Mouse (Mus musculus): ENCODE data around the gene Nuak1. TPM values are rescaled to one million over a fixed set of nuclear protein-coding genes. Genes with fewer than 3 reads are reported as not detected.
A peak's percentile ranks its signal among the peaks of the same experiment; 100 is the strongest.

Nuak1 gene
- polyA plus RNA-seq, 1 experiment from 2014 or later, result 4.6 TPM

GRCm38 (mm10) chr10:84338752-84339151 lies 101.6 kb downstream of the Nuak1 start:
- Histone ChIP-seq H3K4me3 (ENCODE audit: inconsistent target) (no peak overlapping the region), H3K36me3 (ENCODE audit: inconsistent target) (no peaks in the 10 kb centered on the region), H3K27ac (peak overlapping the region; percentile 86), H3K79me2 (ENCODE audit: inconsistent target) (no peaks in the 10 kb centered on the region)
- WGBS (ENCODE audit: missing documents), result 0% methylated on average over 3 of the region's 3 CpGs

DNA sequence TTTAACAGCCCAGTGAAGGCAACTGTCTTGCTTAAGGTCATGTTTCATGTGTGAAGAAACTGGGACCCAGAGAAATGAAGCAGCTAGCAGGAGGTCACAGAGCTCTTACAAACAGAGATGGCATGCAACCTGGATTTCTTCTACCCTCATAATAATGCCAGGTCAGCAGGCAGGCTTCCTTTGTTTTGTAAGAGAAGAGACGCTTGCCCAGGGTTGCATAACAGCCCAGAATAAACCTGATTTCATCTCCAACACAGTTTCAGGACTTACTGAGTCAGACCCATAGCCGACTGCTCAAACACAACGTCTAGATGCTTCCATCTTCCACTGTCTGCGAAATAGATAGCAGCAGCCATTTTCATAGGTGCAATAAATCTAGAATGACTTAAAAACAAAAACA lies 105.0 kb downstream of the Nuak1 start:
- no peaks in the 10 kb centered on the region for H3K79me2 ChIP-seq (ENCODE audit: inconsistent target)
- H3K27ac ChIP-seq, result peak overlapping the region; percentile 86
- H3K4me3 ChIP-seq (ENCODE audit: inconsistent target), result no peak overlapping the region
- H3K36me3 ChIP-seq (ENCODE audit: inconsistent target), result no peaks in the 10 kb centered on the region
- WGBS (ENCODE audit: missing documents), result 20% methylated on average over 4 of the region's 4 CpGs

DNA sequence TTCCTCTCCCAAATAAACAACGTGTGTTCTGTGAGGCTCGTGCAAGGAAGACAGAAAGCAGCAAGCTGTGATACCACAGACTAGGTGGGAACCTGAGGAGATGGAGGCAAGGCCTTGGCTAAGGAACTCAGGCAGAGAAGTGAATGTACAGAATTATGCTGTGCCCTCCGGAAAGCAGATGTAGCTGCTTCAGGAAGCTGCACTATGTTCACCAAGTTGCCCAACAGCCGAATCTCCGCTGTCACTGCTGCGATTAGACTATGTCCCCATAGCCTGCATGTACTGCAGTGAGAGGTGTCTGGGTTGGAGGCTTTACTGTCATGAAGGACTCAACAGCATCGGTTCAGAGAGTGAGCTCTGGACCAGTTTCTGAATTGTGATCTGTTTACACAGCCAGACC lies 110.6 kb downstream of the Nuak1 start:
- 55% methylated on average over 7 of the region's 7 CpGs for WGBS (ENCODE audit: missing documents)
- H3K79me2 ChIP-seq (ENCODE audit: inconsistent target), result no peaks in the 10 kb centered on the region
- H3K4me3 ChIP-seq (ENCODE audit: inconsistent target), result no peak overlapping the region
- H3K36me3 ChIP-seq (ENCODE audit: inconsistent target), result no peaks in the 10 kb centered on the region
- no peak overlapping the region for H3K27ac ChIP-seq

GRCm38 (mm10) chr10:84329336-84329735 lies 111.1 kb downstream of the Nuak1 start:
- Histone ChIP-seq H3K79me2 (ENCODE audit: inconsistent target) (no peaks in the 10 kb centered on the region), H3K36me3 (ENCODE audit: inconsistent target) (no peaks in the 10 kb centered on the region), H3K4me3 (ENCODE audit: inconsistent target) (no peak overlapping the region), H3K27ac (no peak overlapping the region)
- 91% methylated on average over 5 of the region's 5 CpGs for WGBS (ENCODE audit: missing documents)

DNA sequence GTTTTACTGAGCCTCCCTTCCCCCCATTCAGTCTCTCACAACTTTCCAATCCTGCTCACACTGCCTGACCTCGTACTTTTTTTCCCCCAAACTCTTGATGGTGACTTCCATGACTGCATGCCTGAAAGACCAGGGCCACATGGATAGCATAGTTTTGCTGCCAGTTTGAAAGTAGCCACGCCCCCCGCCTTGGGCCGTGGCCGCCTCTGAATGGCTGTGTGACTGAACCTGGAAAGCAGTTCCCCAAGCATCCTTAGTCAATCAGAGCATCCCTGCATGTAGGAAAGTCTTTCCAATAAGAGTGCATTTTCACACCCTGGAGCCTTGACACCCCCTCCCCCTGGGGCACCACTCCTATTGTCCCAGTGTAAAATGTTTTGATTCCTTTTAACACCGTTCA lies 116.4 kb downstream of the Nuak1 start:
- Histone ChIP-seq H3K27ac (no peak overlapping the region), H3K4me3 (ENCODE audit: inconsistent target) (no peak overlapping the region), H3K79me2 (ENCODE audit: inconsistent target) (no peaks in the 10 kb centered on the region), H3K36me3 (ENCODE audit: inconsistent target) (no peaks in the 10 kb centered on the region)
- 80% methylated on average over 6 of the region's 6 CpGs for WGBS (ENCODE audit: missing documents)

Other genes with a start within 250 kb of the Nuak1 start
- gene Ckap4, start 93.5 kb upstream of the Nuak1 start, polyA plus RNA-seq (2018), result 8.3 to 45.1 TPM (median 15.0 TPM) in 3 replicates
- 2.8 to 18.9 TPM (median 7.1 TPM) in 3 replicates for gene Tcp11l2, start 136.0 kb upstream of the Nuak1 start, polyA plus RNA-seq (2018)
- gene Polr3b, start 181.7 kb upstream of the Nuak1 start, polyA plus RNA-seq (2018), result 9.6 to 15.9 TPM (median 10.0 TPM) in 3 replicates

Data from macrophage (primary cell).